ENCODE assay signal across 12 mouse cellular contexts in genomic region chr2:71278791-71279775, GRCm38 (mm10).
DNase-seq lines count a peak whose midpoint lies in the region; ATAC-seq lines count a peak whose summit lies in the region.
"Had no signal": no experiment of that assay in that cellular context is flagged by ENCODE, and none has a peak within 500 bp of the region (broad histone marks: within the 10 kb centered on the region; RNA-seq: fewer than 3 reads in every experiment).

No protein-coding gene starts in this region.

- no peak overlapping the region for H3K4me2 ChIP-seq in hindbrain, embryonic 15.5 days
- H3K4me2 ChIP-seq in hindbrain, embryonic 12.5 days (replicated peaks) = no peak overlapping the region
- H3K4me2 ChIP-seq in intestine, embryonic 16.5 days (ENCODE audit: low read depth, low read length) = no peak overlapping the region
- H3K4me2 ChIP-seq: embryonic facial prominence, embryonic 12.5 days had no signal

- no peaks in the 10 kb centered on the region for H3K9me3 ChIP-seq in hindbrain, embryonic 15.5 days
- H3K9me3 ChIP-seq in hindbrain, embryonic 12.5 days (replicated peaks) = no peaks in the 10 kb centered on the region
- H3K9me3 ChIP-seq in intestine, embryonic 16.5 days (ENCODE audit: control insufficient read depth, low read length) = no peaks in the 10 kb centered on the region
- H3K9me3 ChIP-seq: embryonic facial prominence, embryonic 12.5 days; limb, embryonic 10.5 days had no signal

- WGBS in hindbrain, embryonic 15.5 days = 59% methylated on average over 23 of the region's 23 CpGs
- WGBS in hindbrain, embryonic 12.5 days = 78% methylated on average over 23 of the region's 23 CpGs
- WGBS in intestine, embryonic 16.5 days = 76% methylated on average over 23 of the region's 23 CpGs

- no peak overlapping the region for H3K27ac ChIP-seq in hindbrain, embryonic 15.5 days (replicated peaks)
- H3K27ac ChIP-seq in hindbrain, embryonic 12.5 days = no peak overlapping the region
- H3K27ac ChIP-seq in intestine, embryonic 16.5 days (ENCODE audit: low read length) = no peak overlapping the region
- H3K27ac ChIP-seq: embryonic facial prominence, embryonic 12.5 days; limb, embryonic 10.5 days had no signal

- H3K4me1 ChIP-seq in hindbrain, embryonic 15.5 days (replicated peaks) = peaks cover 14% of the 10 kb centered on the region
- H3K4me1 ChIP-seq in hindbrain, embryonic 12.5 days = 0 out of 2 replicates have a peak, but pooled peaks cover 3% of the 10 kb centered on the region
- no peaks in the 10 kb centered on the region for H3K4me1 ChIP-seq in intestine, embryonic 16.5 days (ENCODE audit: control insufficient read depth, insufficient read depth, low read length)

- H3K4me3 ChIP-seq in hindbrain, embryonic 15.5 days = no peak overlapping the region
- H3K4me3 ChIP-seq in hindbrain, embryonic 12.5 days = no peak overlapping the region
- H3K4me3 ChIP-seq in intestine, embryonic 16.5 days (ENCODE audit: low read length) = no peak overlapping the region
- H3K4me3 ChIP-seq: embryonic facial prominence, embryonic 12.5 days; limb, embryonic 10.5 days had no signal

- ATAC-seq in hindbrain, embryonic 15.5 days (ENCODE audit: low FRiP score, low read depth) = 0 out of 2 replicates have a peak, but pooled peaks have one; percentile 36
- ATAC-seq in hindbrain, embryonic 12.5 days (ENCODE audit: low FRiP score) = no peak
- ATAC-seq in intestine, embryonic 16.5 days = no peak
- ATAC-seq: CD4-positive, CD25-positive, alpha-beta regulatory T cell, adult 4 months had no signal

- H3K27me3 ChIP-seq in hindbrain, embryonic 15.5 days = no peaks in the 10 kb centered on the region
- no peaks in the 10 kb centered on the region for H3K27me3 ChIP-seq in hindbrain, embryonic 12.5 days
- no peaks in the 10 kb centered on the region for H3K27me3 ChIP-seq in intestine, embryonic 16.5 days (replicated peaks; ENCODE audit: control insufficient read depth, insufficient read depth, low read length)
- H3K27me3 ChIP-seq: embryonic facial prominence, embryonic 12.5 days had no signal

- peaks cover 32% of the 10 kb centered on the region for H3K36me3 ChIP-seq in hindbrain, embryonic 15.5 days
- H3K36me3 ChIP-seq in hindbrain, embryonic 12.5 days = peaks cover 32% of the 10 kb centered on the region
- H3K36me3 ChIP-seq in intestine, embryonic 16.5 days (ENCODE audit: control insufficient read depth, insufficient read depth, low read length) = no peaks in the 10 kb centered on the region

- intact Hi-C loops in left cerebral cortex, postnatal 25 days (cut with DNase I) = no loop called here

- no peak overlapping the region for H3K9ac ChIP-seq in hindbrain, embryonic 15.5 days
- no peak overlapping the region for H3K9ac ChIP-seq in hindbrain, embryonic 12.5 days
- no peak overlapping the region for H3K9ac ChIP-seq in intestine, embryonic 16.5 days (ENCODE audit: low read depth, low read length)
- H3K9ac ChIP-seq: embryonic facial prominence, embryonic 12.5 days had no signal

- DNase-seq in R1 (ENCODE audit: low read depth, low spot score) = peak; percentile 79
- peak; percentile 74 to 78 for DNase-seq in cerebellum, postnatal 10 days
- peak; percentile 68 to 74 for DNase-seq in left cerebral cortex, postnatal 25 days (ENCODE audit: low spot score in 2 of 2)
- no peak for DNase-seq in kidney, postnatal 36 days
- no peak for DNase-seq in T-cell, adult 2 months (ENCODE audit: low spot score)
- DNase-seq: kidney, adult 18-20 months had no signal

Comparison
In these comparisons a context has a peak if more than half of its experiments do, and no peak if none do; other contexts are left out.
1. DNase-seq: peak in R1 (single experiment), cerebellum, postnatal 10 days (2 of 2) and left cerebral cortex, postnatal 25 days (2 of 2); none in kidney, postnatal 36 days (0 of 2) and T-cell, adult 2 months (single experiment).